Mouse (Mus musculus) MEL (cell line): ENCODE measurements at regions not wholly inside any gene's neighbourhood (a gene's known extent, or its start where the extent isn't known, plus 50 kb on each side); places are given as distances from the start of the nearest gene placed in this dataset.

Source experiments
- DNase-seq: peaks from one replicate; pipeline ENCODE4 v3.0.0; 2011; ENCODE audit warnings: low read depth, low spot score
- H3K27ac ChIP-seq: 2 replicates; pipeline ENCODE4 v1.5.1; 2012; ENCODE audit warnings: low read depth, mild to moderate bottlenecking, control low read depth, low read length, moderate library complexity; ENCODE audit not compliant: control insufficient read depth
- H3K27me3 ChIP-seq, 2 experiments: fragments of 150-350 bp in 1 of 2; sonication (generic) in 1 of 2; 2 replicates each; pipeline ENCODE4 v1.6.1; 2012; ENCODE audit warnings: low read length in 2 of 2, mild to moderate bottlenecking in 2 of 2, improper control_type of control experiment in 1 of 2, moderate library complexity in 1 of 2; ENCODE audit not compliant: insufficient read depth in 2 of 2, control insufficient read depth in 1 of 2
- H3K36me3 ChIP-seq, 2 experiments: 2 replicates each; pipeline ENCODE4 v1.6.1; 2012 to 2014; ENCODE audit warnings: low read length in 2 of 2, improper control_type of control experiment in 1 of 2, inconsistent platforms in 1 of 2, mild to moderate bottlenecking in 1 of 2; ENCODE audit not compliant: insufficient read depth in 2 of 2, control insufficient read depth in 1 of 2
- H3K4me1 ChIP-seq, 2 experiments: fragments of 150-350 bp in 1 of 2; sonication (generic) in 1 of 2; 2 replicates each; pipeline ENCODE4 v1.6.1; 2012; ENCODE audit warnings: low read length in 2 of 2, improper control_type of control experiment in 1 of 2, mild to moderate bottlenecking in 1 of 2; ENCODE audit not compliant: insufficient read depth in 2 of 2, control insufficient read depth in 1 of 2
- H3K4me3 ChIP-seq, 2 experiments: fragments of 150-350 bp in 1 of 2; sonication (generic) in 1 of 2; 2 replicates each; pipeline ENCODE4 v1.5.1; 2012; ENCODE audit warnings: low read depth in 2 of 2, low read length in 2 of 2, mild to moderate bottlenecking in 2 of 2, moderate library complexity in 2 of 2, control low read depth in 1 of 2, improper control_type of control experiment in 1 of 2; ENCODE audit not compliant: control insufficient read depth in 1 of 2, insufficient read depth in 1 of 2
- H3K79me2 ChIP-seq: 2 replicates; pipeline ENCODE4 v1.6.1; 2012; ENCODE audit warnings: mild to moderate bottlenecking, low read length, moderate library complexity; ENCODE audit not compliant: control insufficient read depth, poor library complexity, insufficient read depth
- H3K9ac ChIP-seq: 2 replicates; pipeline ENCODE4 v1.6.1; 2012; ENCODE audit warnings: low read depth, mild to moderate bottlenecking, control low read depth, low read length, moderate library complexity; ENCODE audit not compliant: control insufficient read depth, poor library complexity, severe bottlenecking
- H3K9me3 ChIP-seq: fragments of 150-350 bp; sonication (generic); replicated peaks from 2 replicates; pipeline ENCODE4 v1.6.1; 2012; ENCODE audit warnings: mild to moderate bottlenecking, low read length, improper control_type of control experiment, moderate library complexity; ENCODE audit not compliant: insufficient read depth
- CHD1 ChIP-seq: IDR thresholded peaks from 2 replicates; pipeline ENCODE4 v1.6.1; 2012; ENCODE audit warnings: low read depth, mild to moderate bottlenecking, inconsistent platforms, low read length, improper control_type of control experiment
- CHD2 ChIP-seq: IDR thresholded peaks from 2 replicates; pipeline ENCODE4 v1.6.1; 2011; ENCODE audit warnings: low read length, improper control_type of control experiment
- E2F4 ChIP-seq: IDR thresholded peaks from 2 replicates; pipeline ENCODE4 v1.6.1; 2011; ENCODE audit warnings: low read depth, low read length, improper control_type of control experiment, borderline replicate concordance
- JUND ChIP-seq: IDR thresholded peaks from 2 replicates; pipeline ENCODE4 v1.6.1; 2011; ENCODE audit warnings: low read depth, mild to moderate bottlenecking, improper control_type of control experiment, low read length
- KAT2A ChIP-seq: conservative IDR thresholded peaks from 2 replicates; pipeline ENCODE4 v1.6.1; 2012; ENCODE audit warnings: low read depth, low read length, improper control_type of control experiment, inconsistent platforms
- MAFK ChIP-seq: IDR thresholded peaks from 2 replicates; pipeline ENCODE4 v1.6.1; 2011; ENCODE audit warnings: low read depth, mild to moderate bottlenecking, low read length, improper control_type of control experiment, borderline replicate concordance
- MAZ ChIP-seq: IDR thresholded peaks from 2 replicates; pipeline ENCODE4 v1.6.1; 2012; ENCODE audit warnings: low read depth, mild to moderate bottlenecking, inconsistent platforms, low read length, improper control_type of control experiment
- MEF2A ChIP-seq: IDR thresholded peaks from 2 replicates; pipeline ENCODE4 v1.6.1; 2014; ENCODE audit warnings: low read depth, mild to moderate bottlenecking, inconsistent platforms, low read length, improper control_type of control experiment; ENCODE audit not compliant: poor library complexity, insufficient replicate concordance, severe bottlenecking; ENCODE audit errors: extremely low read depth
- MYB ChIP-seq: IDR thresholded peaks from 2 replicates; pipeline ENCODE4 v1.6.1; 2011; ENCODE audit warnings: mild to moderate bottlenecking, low read depth, low read length, improper control_type of control experiment
- NRF1 ChIP-seq: IDR thresholded peaks from 2 replicates; pipeline ENCODE4 v1.6.1; 2014; ENCODE audit warnings: low read depth, mild to moderate bottlenecking, inconsistent platforms, low read length, improper control_type of control experiment, moderate library complexity; ENCODE audit not compliant: poor library complexity, insufficient read depth, severe bottlenecking
- POLR2A ChIP-seq, 2 experiments: IDR thresholded peaks; 2 replicates each; pipeline ENCODE4 v1.6.1; 2011 to 2012; ENCODE audit warnings: low read length in 2 of 2, mild to moderate bottlenecking in 2 of 2, control low read depth in 1 of 2, improper control_type of control experiment in 1 of 2, low read depth in 1 of 2, moderate library complexity in 1 of 2; ENCODE audit not compliant: control insufficient read depth in 1 of 2, insufficient read depth in 1 of 2, poor library complexity in 1 of 2
- POLR2AphosphoS5 ChIP-seq: IDR thresholded peaks from 2 replicates; pipeline ENCODE4 v1.6.1; 2012; ENCODE audit warnings: low read depth, borderline replicate concordance, mild to moderate bottlenecking, inconsistent platforms, low read length, moderate library complexity, mixed read lengths
- RAD21 ChIP-seq: IDR thresholded peaks from 2 replicates; pipeline ENCODE4 v1.6.1; 2011; ENCODE audit warnings: mild to moderate bottlenecking, low read depth, low read length, improper control_type of control experiment
- RCOR1 ChIP-seq: IDR thresholded peaks from 2 replicates; pipeline ENCODE4 v1.6.1; 2012; ENCODE audit warnings: low read depth, mild to moderate bottlenecking, inconsistent platforms, low read length, improper control_type of control experiment
- SMC3 ChIP-seq: IDR thresholded peaks from 2 replicates; pipeline ENCODE4 v1.6.1; 2011; ENCODE audit warnings: low read depth, low read length, improper control_type of control experiment
- TCF12 ChIP-seq: IDR thresholded peaks from 2 replicates; pipeline ENCODE4 v1.6.1; 2014; ENCODE audit warnings: low read depth, mild to moderate bottlenecking, inconsistent platforms, low read length, improper control_type of control experiment, moderate library complexity
- USF2 ChIP-seq, 2 experiments: IDR thresholded peaks; 2 replicates each; pipeline ENCODE4 v1.6.1; 2011 to 2012; ENCODE audit warnings: improper control_type of control experiment in 2 of 2, low read length in 2 of 2, borderline replicate concordance in 1 of 2, inconsistent platforms in 1 of 2, low read depth in 1 of 2, mild to moderate bottlenecking in 1 of 2; ENCODE audit not compliant: insufficient read depth in 1 of 2
- ZMIZ1 ChIP-seq: IDR thresholded peaks from 2 replicates; pipeline ENCODE4 v1.6.1; 2012; ENCODE audit warnings: low read depth, mild to moderate bottlenecking, inconsistent platforms, low read length, improper control_type of control experiment, moderate library complexity
- ZNF384 ChIP-seq: IDR thresholded peaks from 2 replicates; pipeline ENCODE4 v1.6.1; 2012; ENCODE audit warnings: low read depth, mild to moderate bottlenecking, inconsistent platforms, low read length, improper control_type of control experiment

- Histone ChIP-seq H3K79me2 (no peaks in the 10 kb centered on the region), H3K27me3 (no peaks in the 10 kb centered on the region), H3K9me3 (no peaks in the 10 kb centered on the region), H3K4me1 (peaks cover 2 to 13% of the 10 kb centered on the region in 2 experiments; a peak in 2 of 4 replicates)
- TF ChIP-seq KAT2A = no peak
- TF ChIP-seq RAD21 = no peak
- TF ChIP-seq JUND = no peak
- no peak for TF ChIP-seq USF2 (IDR thresholded peaks at IDR 0.05; ENCODE audit: borderline replicate concordance in 1 of 2, insufficient read depth in 1 of 2, low read depth in 1 of 2, low read length in 2 of 2)
- no peak for TF ChIP-seq RCOR1
- no peak for TF ChIP-seq SMC3
- no peak for TF ChIP-seq POLR2AphosphoS5
- no peak for TF ChIP-seq MYB
- no peak for TF ChIP-seq CHD1
- no peak for TF ChIP-seq POLR2A (IDR thresholded peaks at IDR 0.05; ENCODE audit: control insufficient read depth in 1 of 2, insufficient read depth in 1 of 2, low read depth in 1 of 2, low read length in 2 of 2, poor library complexity in 1 of 2)
- TF ChIP-seq CHD2 = no peak
- no peak for TF ChIP-seq MAZ
- no peak for TF ChIP-seq NRF1
- TF ChIP-seq ZNF384 = no peak
- no peak for TF ChIP-seq MAFK
- TF ChIP-seq TCF12 = no peak
- no peak for TF ChIP-seq ZMIZ1
- no peak for TF ChIP-seq E2F4
- no peak for TF ChIP-seq MEF2A
- TF ChIP-seq, all 39 proteins: peak for 0
- peak; percentile 65 for DNase-seq
- Histone ChIP-seq H3K9ac (no peak overlapping the region), H3K4me3 (no peak overlapping the region), H3K36me3 (peaks cover 0 to 13% of the 10 kb centered on the region in 2 experiments; a peak in 2 of 4 replicates), H3K27ac (no peak overlapping the region)
These were observed 56.9 kb upstream of the Ralgps2 start for GRCm38 (mm10) chr1:156996084-156996880.
